Mouse (Mus musculus) hindbrain, embryonic 14.5 days (tissue): ENCODE results near the gene B3gat2. TPM values are rescaled to one million over a fixed set of nuclear protein-coding genes. Genes with fewer than 3 reads are reported as not detected.
A peak's percentile ranks its signal among the peaks of the same experiment; 100 is the strongest.

Source experiments
- ATAC-seq: fragments of 200-750 bp; cut with Nextera tagmentation; 2 replicates; pipeline ENCODE4 v1.8.0; 2017; ENCODE audit warnings: moderate number of reproducible peaks, mild to moderate bottlenecking, moderate TSS enrichment, moderate library complexity; ENCODE audit not compliant: low FRiP score
- DNase-seq: peaks from one replicate; pipeline ENCODE4 v3.0.0-alpha.2; 2015; ENCODE audit warnings: low spot score
- H3K27ac ChIP-seq: fragments of 300-500 bp; sonication (generic); 2 replicates; pipeline ENCODE4 v1.5.1; 2014; ENCODE audit warnings: mild to moderate bottlenecking, moderate library complexity
- H3K27me3 ChIP-seq: fragments of 300-500 bp; sonication (generic); 2 replicates; pipeline ENCODE4 v1.6.1; 2014; ENCODE audit warnings: mild to moderate bottlenecking, low read length, mixed read lengths; ENCODE audit not compliant: control insufficient read depth, insufficient read depth
- H3K36me3 ChIP-seq: fragments of 300-500 bp; sonication (generic); replicated peaks from 2 replicates; pipeline ENCODE4 v1.6.1; 2014; ENCODE audit not compliant: control insufficient read depth, insufficient read depth
- H3K4me1 ChIP-seq: fragments of 300-500 bp; sonication (generic); replicated peaks from 2 replicates; pipeline ENCODE4 v1.6.1; 2014; ENCODE audit warnings: antibody characterized with exemption, low read length, mixed read lengths; ENCODE audit not compliant: control insufficient read depth, insufficient read depth
- H3K4me2 ChIP-seq: fragments of 300-500 bp; sonication (generic); replicated peaks from 2 replicates; pipeline ENCODE4 v1.6.1; 2014; ENCODE audit warnings: mild to moderate bottlenecking, moderate library complexity
- H3K4me3 ChIP-seq: fragments of 300-500 bp; sonication (generic); replicated peaks from 2 replicates; pipeline ENCODE4 v1.5.1; 2014; ENCODE audit warnings: mild to moderate bottlenecking, low read length
- H3K9ac ChIP-seq: fragments of 300-500 bp; sonication (generic); 2 replicates; pipeline ENCODE4 v1.6.1; 2014
- H3K9me3 ChIP-seq: fragments of 300-500 bp; sonication (generic); 2 replicates; pipeline ENCODE4 v1.6.1; 2016; ENCODE audit warnings: low read length; ENCODE audit not compliant: control insufficient read depth
- WGBS: fragments of 180-500 bp; shearing (Covaris S2); extraction: QIAGEN DNeasy Blood & Tissue Kit; methylation state at CpG from one replicate; pipeline ENCODE4 v1.1.7; 2014; 5-methylcytosine and 5-hydroxymethylcytosine counted together
- polyA plus RNA-seq: library from polyadenylated mRNA; unstranded; fragments of >200 nt; fragmentation: Nextera tagmentation; extraction: Ambion mirVana; gene quantifications from 2 replicates; pipeline ENCODE4 v1.2.1, GENCODE M21; 2014

B3gat2 gene
- polyA plus RNA-seq, 1 experiment from 2014 or later = 23.8 TPM

DNA sequence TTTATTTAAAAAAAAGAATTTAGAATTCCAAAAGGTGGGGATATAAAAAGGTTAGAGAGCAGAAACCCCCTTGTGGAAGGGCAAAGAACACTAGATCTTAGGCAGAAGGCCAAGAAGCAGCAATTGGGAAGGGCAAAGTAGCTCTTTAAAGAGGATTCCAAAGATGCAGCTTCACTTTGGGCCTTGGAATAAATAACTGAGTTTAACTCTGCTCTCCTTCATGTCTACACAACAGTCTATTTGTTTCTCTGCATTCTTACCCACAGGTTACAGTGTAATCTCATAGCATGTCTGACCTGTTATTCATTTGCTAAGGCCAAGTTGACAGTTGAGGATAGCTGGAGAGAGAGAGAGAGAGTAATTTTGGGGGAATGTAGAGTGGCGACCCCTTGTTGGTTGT, 6.6 kb upstream of the B3gat2 start:
- no peaks in the 10 kb centered on the region for H3K36me3 ChIP-seq
- no peaks in the 10 kb centered on the region for H3K9me3 ChIP-seq
- no peaks in the 10 kb centered on the region for H3K4me1 ChIP-seq
- ATAC-seq (no peak), DNase-seq (no peak)
- H3K9ac ChIP-seq = no peak overlapping the region
- H3K4me3 ChIP-seq = no peak overlapping the region
- H3K4me2 ChIP-seq = no peak overlapping the region
- 93% methylated on average over 1 of the region's 1 CpGs for WGBS
- no peak overlapping the region for H3K27ac ChIP-seq
- H3K27me3 ChIP-seq = peaks cover 9% of the 10 kb centered on the region; the same call in 1 of the 2 replicates

DNA sequence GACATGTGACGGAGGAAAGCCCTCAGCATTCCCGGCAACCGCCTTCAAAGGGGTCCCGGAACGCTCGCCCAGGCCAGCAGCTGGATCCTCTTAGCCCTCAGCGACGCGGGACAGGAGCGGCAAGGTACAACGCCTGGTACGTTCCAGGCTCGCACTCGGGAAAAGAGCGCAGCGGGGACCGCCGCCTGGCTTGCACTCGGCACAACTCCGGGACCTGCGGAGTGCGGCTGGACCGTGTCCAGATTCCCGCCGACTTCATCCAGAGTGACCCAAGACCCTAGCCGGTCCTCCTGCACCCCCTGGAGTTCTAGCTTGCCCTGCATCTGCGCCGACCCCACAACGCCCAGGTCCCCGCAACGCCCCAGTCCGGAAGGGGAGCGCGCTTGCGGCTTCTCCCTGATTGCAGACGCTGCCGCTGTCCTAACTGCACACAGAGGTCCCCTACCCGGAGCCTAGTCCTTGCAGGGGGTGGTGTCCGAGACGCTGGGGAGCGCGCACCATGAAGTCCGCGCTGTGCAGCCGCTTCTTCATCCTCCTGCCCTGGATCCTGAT, 659 bp downstream of the B3gat2 start:
- ATAC-seq (peak; percentile 32), DNase-seq (no peak)
- Histone ChIP-seq H3K36me3 (no peaks in the 10 kb centered on the region), H3K9ac (peak overlapping the region; percentile 82), H3K9me3 (no peaks in the 10 kb centered on the region), H3K4me1 (peaks cover 22% of the 10 kb centered on the region), H3K27me3 (peaks cover 13% of the 10 kb centered on the region; the same call in 1 of the 2 replicates), H3K27ac (peak overlapping the region; percentile 86), H3K4me2 (peak overlapping the region; percentile 69), H3K4me3 (peak overlapping the region; percentile 87)
- WGBS = under 1% methylated on average over 42 of the region's 45 CpGs

DNA sequence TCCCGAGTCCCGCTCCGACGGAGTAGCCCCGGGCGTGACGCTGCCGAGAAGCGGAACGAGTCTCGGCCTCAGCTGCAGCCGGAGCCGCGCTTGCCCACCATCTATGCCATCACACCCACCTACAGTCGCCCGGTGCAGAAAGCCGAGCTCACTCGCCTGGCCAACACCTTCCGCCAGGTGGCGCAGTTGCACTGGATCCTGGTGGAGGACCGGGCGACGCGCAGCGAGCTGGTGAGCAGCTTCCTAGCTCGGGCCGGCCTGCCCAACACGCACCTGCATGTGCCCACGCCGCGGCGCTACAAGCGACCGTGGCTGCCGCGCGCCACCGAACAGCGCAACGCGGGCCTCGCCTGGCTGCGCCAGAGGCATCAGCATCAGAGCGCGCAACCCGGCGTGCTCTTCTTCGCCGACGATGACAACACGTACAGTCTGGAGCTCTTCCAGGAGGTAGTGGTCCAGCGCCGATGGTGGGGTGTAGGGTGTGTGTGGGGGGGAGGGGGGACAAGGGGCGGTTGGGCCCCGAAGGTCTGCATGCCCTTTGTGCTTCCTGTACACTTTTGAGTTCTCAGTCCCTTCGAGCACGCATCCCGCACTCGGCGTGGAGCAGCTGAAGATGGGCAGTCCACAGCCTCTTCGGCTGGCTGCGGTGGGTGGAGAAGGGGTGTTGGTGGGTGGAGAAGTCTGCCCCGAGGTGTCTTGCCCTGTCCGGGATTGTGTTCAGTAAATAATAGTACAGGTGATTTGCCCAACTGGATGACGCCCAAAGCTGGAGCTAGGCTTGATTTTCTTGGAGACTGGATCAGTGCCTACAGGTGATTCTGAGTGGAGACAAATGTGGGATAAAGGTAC, 1.5 kb downstream of the B3gat2 start:
- no peaks in the 10 kb centered on the region for H3K9me3 ChIP-seq
- H3K9ac ChIP-seq = peak overlapping the region; percentile 82
- peak overlapping the region; percentile 86 for H3K27ac ChIP-seq
- ATAC-seq = peak; percentile 94
- peaks cover 22% of the 10 kb centered on the region for H3K4me1 ChIP-seq
- H3K27me3 ChIP-seq = peaks cover 13% of the 10 kb centered on the region; the same call in 1 of the 2 replicates
- peak; percentile 99 for DNase-seq
- no peaks in the 10 kb centered on the region for H3K36me3 ChIP-seq
- peak overlapping the region; percentile 69 for H3K4me2 ChIP-seq
- under 1% methylated on average over 64 of the region's 65 CpGs for WGBS
- H3K4me3 ChIP-seq = peak overlapping the region; percentile 87

GRCm38 (mm10) chr1:23763726-23764125, 2.2 kb downstream of the B3gat2 start:
- DNase-seq (no peak), ATAC-seq (no peak)
- no peaks in the 10 kb centered on the region for H3K9me3 ChIP-seq
- peak overlapping the region; percentile 69 for H3K4me2 ChIP-seq
- H3K4me1 ChIP-seq = peaks cover 22% of the 10 kb centered on the region
- H3K27me3 ChIP-seq = peaks cover 13% of the 10 kb centered on the region; the same call in 1 of the 2 replicates
- H3K36me3 ChIP-seq = no peaks in the 10 kb centered on the region
- no peak overlapping the region for H3K27ac ChIP-seq
- peak overlapping the region; percentile 82 for H3K9ac ChIP-seq
- H3K4me3 ChIP-seq = peak overlapping the region; percentile 87
- WGBS = 2% methylated on average over 7 of the region's 7 CpGs

DNA sequence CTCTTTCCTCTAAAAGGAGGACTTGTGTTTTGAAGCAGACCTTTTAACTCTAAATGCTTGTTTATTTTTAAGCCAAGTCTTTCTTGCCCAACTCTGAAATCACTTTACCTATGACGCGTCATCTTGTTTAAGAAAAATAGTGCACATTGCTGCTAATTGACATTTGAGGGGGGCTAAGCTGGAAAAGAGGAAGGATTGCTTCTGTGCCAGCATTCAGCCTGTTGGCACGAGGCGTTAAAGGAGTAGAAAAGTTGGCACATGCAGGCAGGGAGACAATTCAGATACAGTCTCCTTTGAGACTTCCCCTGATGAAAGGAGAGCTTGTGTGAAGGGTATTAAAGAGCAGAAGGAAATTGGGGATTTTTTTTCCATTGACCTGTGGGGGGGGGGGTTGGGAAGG, 3.2 kb downstream of the B3gat2 start:
- no peaks in the 10 kb centered on the region for H3K9me3 ChIP-seq
- H3K27ac ChIP-seq = no peak overlapping the region
- peaks cover 7% of the 10 kb centered on the region; the same call in 1 of the 2 replicates for H3K27me3 ChIP-seq
- H3K9ac ChIP-seq = no peak overlapping the region
- WGBS = 52% methylated on average over 4 of the region's 4 CpGs
- peaks cover 22% of the 10 kb centered on the region for H3K4me1 ChIP-seq
- H3K4me2 ChIP-seq = peak overlapping the region; percentile 69
- ATAC-seq (no peak), DNase-seq (no peak)
- peak overlapping the region; percentile 87 for H3K4me3 ChIP-seq
- no peaks in the 10 kb centered on the region for H3K36me3 ChIP-seq

- Histone ChIP-seq H3K9ac (no peak overlapping the region), H3K4me3 (no peak overlapping the region), H3K4me1 (no peaks in the 10 kb centered on the region), H3K36me3 (no peaks in the 10 kb centered on the region), H3K9me3 (no peaks in the 10 kb centered on the region), H3K27me3 (no peaks in the 10 kb centered on the region), H3K4me2 (no peak overlapping the region), H3K27ac (no peak overlapping the region)
- DNase-seq (no peak), ATAC-seq (no peak)
- WGBS = 59% methylated on average over 3 of the region's 3 CpGs
Measured at GRCm38 (mm10) chr1:23773039-23773438, 11.5 kb downstream of the B3gat2 start.

DNA sequence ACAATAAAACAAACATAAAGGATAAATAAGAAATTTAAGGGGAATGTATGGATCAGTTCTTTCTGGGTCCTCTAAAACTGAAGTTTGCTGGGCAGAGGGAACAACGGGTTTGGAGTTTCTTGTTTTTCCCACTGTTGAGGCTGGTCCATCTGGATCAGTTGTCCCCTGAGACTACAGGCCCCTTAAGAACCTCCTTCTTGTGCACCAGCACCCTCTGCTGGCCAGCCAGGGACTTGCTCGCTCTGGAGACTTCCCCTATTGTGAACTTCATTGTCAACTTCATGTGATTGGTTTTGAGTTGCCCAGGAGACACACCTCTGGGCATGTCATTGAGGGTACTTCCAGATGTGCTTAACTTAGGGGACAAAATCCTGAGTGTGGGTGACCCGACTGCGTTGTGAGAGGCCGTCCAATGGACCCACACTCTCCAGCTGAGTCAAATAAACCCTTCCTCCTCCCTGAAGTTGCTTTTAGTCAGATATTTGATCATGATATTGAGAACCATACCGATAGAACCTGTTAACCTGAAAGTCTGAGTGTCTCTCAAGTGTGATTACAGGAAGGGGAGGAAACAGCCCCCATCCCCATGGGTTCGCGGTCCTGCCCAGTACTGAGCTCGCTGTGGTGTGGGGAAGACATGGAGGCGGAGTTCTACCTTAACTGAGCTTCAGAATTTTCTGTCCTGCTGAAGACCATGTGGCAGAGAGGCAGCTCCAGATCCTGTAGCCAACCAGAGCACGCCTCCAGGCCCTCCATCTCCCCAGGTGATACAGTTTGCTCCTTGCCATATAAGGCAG, 31.4 kb downstream of the B3gat2 start:
- peak; percentile 34; the same call in 1 of the 2 replicates for ATAC-seq

GRCm38 (mm10) chr1:23798306-23798705, 36.8 kb downstream of the B3gat2 start:
- Histone ChIP-seq H3K4me1 (no peaks in the 10 kb centered on the region), H3K4me2 (no peak overlapping the region), H3K27me3 (no peaks in the 10 kb centered on the region), H3K27ac (no peak overlapping the region), H3K36me3 (no peaks in the 10 kb centered on the region), H3K9ac (no peak overlapping the region), H3K9me3 (no peaks in the 10 kb centered on the region), H3K4me3 (no peak overlapping the region)
- no peak for ATAC-seq
- no peak for DNase-seq
- 88% methylated on average over 9 of the region's 9 CpGs for WGBS

More for the DNA sequence above, 31.4 kb downstream of the B3gat2 start:
- Histone ChIP-seq H3K4me1 (no peaks in the 10 kb centered on the region), H3K9ac (no peak overlapping the region), H3K4me2 (no peak overlapping the region), H3K4me3 (no peak overlapping the region), H3K9me3 (no peaks in the 10 kb centered on the region), H3K36me3 (no peaks in the 10 kb centered on the region), H3K27ac (no peak overlapping the region), H3K27me3 (no peaks in the 10 kb centered on the region)
- peak; percentile 68 for DNase-seq
- 54% methylated on average over 11 of the region's 11 CpGs for WGBS

- Histone ChIP-seq H3K27ac (no peak overlapping the region), H3K27me3 (no peaks in the 10 kb centered on the region), H3K4me3 (no peak overlapping the region), H3K4me1 (no peaks in the 10 kb centered on the region), H3K9me3 (no peaks in the 10 kb centered on the region), H3K4me2 (no peak overlapping the region), H3K9ac (no peak overlapping the region), H3K36me3 (no peaks in the 10 kb centered on the region)
- ATAC-seq (no peak), DNase-seq (no peak)
- 65% methylated on average over 5 of the region's 5 CpGs for WGBS
Measured at GRCm38 (mm10) chr1:23821615-23822014, 60.1 kb downstream of the B3gat2 start.
